Mouse (Mus musculus) intestine, embryonic 15.5 days (tissue): ENCODE results near the gene Ephx4. TPM values are rescaled to one million over a fixed set of nuclear protein-coding genes. Genes with fewer than 3 reads are reported as not detected.

Experiments
- ATAC-seq: fragments of 200-750 bp; cut with Nextera tagmentation; 2 replicates; pipeline ENCODE4 v1.8.0; 2017; ENCODE audit warnings: moderate TSS enrichment, moderate library complexity
- H3K27ac ChIP-seq: fragments of 300-500 bp; sonication (generic); 2 replicates; pipeline ENCODE4 v1.5.1; 2015; ENCODE audit warnings: mild to moderate bottlenecking, inconsistent platforms
- H3K27me3 ChIP-seq: fragments of 300-500 bp; sonication (generic); replicated peaks from 2 replicates; pipeline ENCODE4 v1.6.1; 2015; ENCODE audit warnings: inconsistent platforms
- H3K36me3 ChIP-seq: fragments of 300-500 bp; sonication (generic); 2 replicates; pipeline ENCODE4 v1.6.1; 2015; ENCODE audit warnings: inconsistent platforms
- H3K4me1 ChIP-seq: fragments of 300-500 bp; sonication (generic); replicated peaks from 2 replicates; pipeline ENCODE4 v1.6.1; 2015; ENCODE audit warnings: inconsistent platforms
- H3K4me2 ChIP-seq: fragments of 300-500 bp; sonication (generic); replicated peaks from 2 replicates; pipeline ENCODE4 v1.6.1; 2015; ENCODE audit warnings: mild to moderate bottlenecking, inconsistent platforms
- H3K4me3 ChIP-seq: fragments of 300-500 bp; sonication (generic); replicated peaks from 2 replicates; pipeline ENCODE4 v1.5.1; 2015; ENCODE audit warnings: inconsistent platforms
- H3K9ac ChIP-seq: fragments of 300-500 bp; sonication (generic); 2 replicates; pipeline ENCODE4 v1.6.1; 2015; ENCODE audit warnings: inconsistent platforms
- H3K9me3 ChIP-seq: fragments of 300-500 bp; sonication (generic); 2 replicates; pipeline ENCODE4 v1.6.1; 2016; ENCODE audit warnings: inconsistent platforms
- WGBS: fragments of 180-500 bp; shearing (Covaris S2); methylation state at CpG from one replicate; pipeline ENCODE4 v1.1.7; 2015; 5-methylcytosine and 5-hydroxymethylcytosine counted together
- polyA plus RNA-seq: library from polyadenylated mRNA; unstranded; fragments of >200 nt; fragmentation: Nextera tagmentation; extraction: Ambion mirVana; gene quantifications from 2 replicates; pipeline ENCODE4 v1.2.1, GENCODE M21; 2015

Gene Ephx4
- polyA plus RNA-seq, 1 experiment from 2014 or later: 0.44 TPM

- H3K4me2 ChIP-seq: no peak overlapping the region
- H3K9me3 ChIP-seq: no peaks in the 10 kb centered on the region
- H3K4me3 ChIP-seq: no peak overlapping the region
- no peaks in the 10 kb centered on the region for H3K27me3 ChIP-seq
- no peak overlapping the region for H3K27ac ChIP-seq
- 75% methylated on average over 10 of the region's 10 CpGs for WGBS
- no peak for ATAC-seq
- no peaks in the 10 kb centered on the region for H3K36me3 ChIP-seq
- no peaks in the 10 kb centered on the region for H3K4me1 ChIP-seq
- H3K9ac ChIP-seq: no peak overlapping the region
These were observed 68.2 kb downstream of the Ephx4 start for GRCm38 (mm10) chr5:107470600-107471329.

Other genes with a start within 250 kb of the Ephx4 start
- gene Tgfbr3, start 113.1 kb upstream of the Ephx4 start, polyA plus RNA-seq: 14.4 and 16.3 TPM in 2 replicates
- gene Brdt, start 71.6 kb upstream of the Ephx4 start, polyA plus RNA-seq: 1.1 and 1.2 TPM in 2 replicates
- not detected in 2 replicates for gene Lpcat2b, start 28.8 kb downstream of the Ephx4 start, polyA plus RNA-seq
- gene Btbd8, start 35.3 kb downstream of the Ephx4 start, polyA plus RNA-seq: 4.0 and 4.1 TPM in 2 replicates
- 0.04 and 0.24 TPM in 2 replicates for gene Gm42669, start 104.9 kb downstream of the Ephx4 start, polyA plus RNA-seq
- gene 1700028K03Rik, start 132.0 kb downstream of the Ephx4 start, polyA plus RNA-seq: 0.05 and 0.21 TPM in 2 replicates
- gene Rpap2, start 194.6 kb downstream of the Ephx4 start, polyA plus RNA-seq: 14.0 and 15.2 TPM in 2 replicates
- 23.5 and 28.9 TPM in 2 replicates for gene Glmn, start 195.2 kb downstream of the Ephx4 start, polyA plus RNA-seq